Mouse (Mus musculus) neural tube, embryonic 12.5 days (tissue): ENCODE results near the gene Fn3k. TPM values are rescaled to one million over a fixed set of nuclear protein-coding genes. Genes with fewer than 3 reads are reported as not detected.

ENCODE experiments used
- ATAC-seq: fragments of 200-750 bp; cut with Nextera tagmentation; 2 replicates; pipeline ENCODE4 v1.8.0; 2017; ENCODE audit warnings: low read depth, mild to moderate bottlenecking, moderate TSS enrichment, moderate library complexity; ENCODE audit not compliant: low FRiP score
- H3K27ac ChIP-seq: fragments of 300-500 bp; sonication (generic); 2 replicates; pipeline ENCODE4 v1.5.1; 2016
- H3K27me3 ChIP-seq: fragments of 300-500 bp; sonication (generic); replicated peaks from 2 replicates; pipeline ENCODE4 v1.6.1; 2016; ENCODE audit warnings: mild to moderate bottlenecking
- H3K36me3 ChIP-seq: fragments of 300-500 bp; sonication (generic); 2 replicates; pipeline ENCODE4 v1.6.1; 2016; ENCODE audit warnings: mild to moderate bottlenecking
- H3K4me1 ChIP-seq: fragments of 300-500 bp; sonication (generic); 2 replicates; pipeline ENCODE4 v1.6.1; 2016
- H3K4me2 ChIP-seq: fragments of 300-500 bp; sonication (generic); replicated peaks from 2 replicates; pipeline ENCODE4 v1.6.1; 2016; ENCODE audit warnings: mild to moderate bottlenecking
- H3K4me3 ChIP-seq: fragments of 300-500 bp; sonication (generic); 2 replicates; pipeline ENCODE4 v1.5.1; 2016
- H3K9ac ChIP-seq: fragments of 300-500 bp; sonication (generic); 2 replicates; pipeline ENCODE4 v1.6.1; 2016; ENCODE audit warnings: mild to moderate bottlenecking
- H3K9me3 ChIP-seq: fragments of 300-500 bp; sonication (generic); 2 replicates; pipeline ENCODE4 v1.6.1; 2016; ENCODE audit warnings: mild to moderate bottlenecking
- WGBS: fragments of 180-500 bp; shearing (Covaris S2); methylation state at CpG from one replicate; pipeline ENCODE4 v1.1.7; 2016; 5-methylcytosine and 5-hydroxymethylcytosine counted together
- polyA plus RNA-seq: library from polyadenylated mRNA; unstranded; fragments of >200 nt; fragmentation: Nextera tagmentation; extraction: Ambion mirVana; gene quantifications from 2 replicates; pipeline ENCODE4 v1.2.1, GENCODE M21; 2016

The Fn3k gene
- 2.3 and 3.1 TPM in 2 replicates for polyA plus RNA-seq

DNA sequence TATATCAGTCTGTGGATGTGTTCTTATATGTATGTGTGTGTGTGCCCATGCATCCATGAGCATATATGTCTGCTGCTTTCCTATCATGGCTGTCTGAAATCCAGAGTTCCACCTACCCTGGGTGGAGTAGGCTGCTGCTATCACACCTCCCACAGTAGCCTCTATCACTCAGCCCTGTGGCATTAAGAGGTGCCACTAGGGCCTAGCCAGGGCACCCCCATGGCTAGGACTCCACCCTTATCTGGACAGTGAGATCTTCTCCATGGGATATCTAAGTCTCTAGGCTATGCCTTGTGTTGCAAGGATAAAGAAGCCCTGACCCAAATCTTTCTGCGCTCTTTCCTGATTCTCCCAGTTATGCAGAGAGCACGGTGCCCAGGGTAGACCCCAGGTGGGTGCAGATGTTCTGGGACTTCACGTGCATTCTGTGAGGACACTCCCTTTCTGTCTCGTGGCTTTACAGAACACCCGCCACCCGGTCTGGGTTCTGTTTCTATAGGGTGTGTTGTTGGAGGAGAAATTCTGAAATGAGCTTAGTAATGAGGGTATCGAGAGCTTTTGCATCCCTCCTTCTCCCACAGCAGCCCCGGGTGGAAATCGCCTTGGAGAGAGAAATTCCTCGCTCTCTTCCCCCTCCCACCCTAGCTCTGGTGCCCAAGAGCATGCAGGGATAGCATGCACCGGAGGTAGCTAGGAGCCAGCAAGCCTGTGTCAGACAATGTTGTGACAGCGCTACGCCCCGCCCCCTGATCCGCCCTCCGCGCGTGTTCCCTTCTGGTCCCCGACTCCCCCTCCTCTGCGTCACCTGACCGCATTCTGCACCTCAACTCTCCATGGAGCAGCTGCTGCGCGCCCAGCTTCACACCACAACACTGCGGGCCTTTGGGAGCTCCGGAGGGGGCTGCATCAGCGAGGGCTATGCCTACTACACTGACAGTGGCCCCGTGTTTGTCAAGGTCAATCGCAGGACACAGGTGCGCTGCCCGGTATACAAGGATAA, at the start of gene Fn3k:
Fn3k (plus strand) TSS at position 758 of the 1,000 bp plus-strand sequence.
- peak; percentile 95 for ATAC-seq
- H3K4me1 ChIP-seq, result peaks cover 14% of the 10 kb centered on the region
- 10% methylated on average over 30 of the region's 30 CpGs for WGBS
- H3K27ac ChIP-seq, result no peak within 1 kb of the TSS
- peaks cover 9% of the 10 kb centered on the region; the same call in 1 of the 2 replicates for H3K36me3 ChIP-seq
- no peaks in the 10 kb centered on the region for H3K27me3 ChIP-seq
- H3K4me3 ChIP-seq, result peak within 1 kb of the TSS; percentile 35
- peak within 1 kb of the TSS; percentile 78 for H3K4me2 ChIP-seq
- H3K9ac ChIP-seq, result peak within 1 kb of the TSS; percentile 47
- H3K9me3 ChIP-seq, result no peaks in the 10 kb centered on the region

DNA sequence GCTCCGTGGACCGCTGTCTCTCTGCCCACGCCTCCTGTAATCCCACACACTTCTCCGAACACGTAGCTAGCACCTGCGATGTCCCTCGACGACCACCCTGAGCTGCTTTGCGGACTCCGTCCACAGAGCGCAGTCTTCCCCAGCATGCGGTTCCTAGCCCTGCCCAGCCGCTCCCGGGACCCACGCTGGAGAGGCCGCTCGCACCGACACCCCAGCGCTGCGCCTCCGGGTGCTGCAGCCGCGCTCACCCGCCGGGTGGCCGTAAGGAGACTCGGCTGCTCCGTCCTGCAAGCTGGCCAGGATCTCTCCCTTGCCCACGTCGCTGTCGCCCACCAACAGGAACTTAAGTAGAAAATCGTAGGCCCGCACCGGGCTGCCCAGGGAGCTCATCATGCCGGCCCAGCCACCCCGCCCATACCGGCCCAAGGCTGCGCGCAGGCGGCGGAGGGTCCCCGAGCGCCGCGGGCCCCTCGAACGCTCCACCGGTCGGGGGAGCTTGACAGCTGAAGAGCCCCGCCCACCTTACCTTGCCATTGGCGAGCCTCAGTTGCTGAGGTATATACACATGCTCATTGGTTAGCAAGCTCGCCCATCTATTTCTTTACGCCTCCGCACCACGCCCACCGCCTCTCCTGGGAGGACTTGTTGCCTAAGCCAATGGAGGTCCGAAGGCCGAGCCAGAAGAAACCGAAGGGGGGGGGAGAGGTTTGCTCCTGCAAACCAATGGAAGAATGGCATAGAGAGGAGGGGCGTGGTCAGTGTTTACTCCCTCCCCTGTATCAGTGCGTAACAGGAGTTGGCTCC, 46.8 kb upstream of the Fn3k start, which contains the start of gene Rab40b:
Rab40b (minus strand) TSS at position 502 of the 804 bp plus-strand sequence.
- H3K36me3 ChIP-seq, result no peaks in the 10 kb centered on the region
- H3K4me1 ChIP-seq, result peaks cover 14% of the 10 kb centered on the region
- peak within 1 kb of the TSS; percentile 61 for H3K4me3 ChIP-seq
- peak within 1 kb of the TSS; percentile 94 for H3K4me2 ChIP-seq
- ATAC-seq, result peak; percentile 99
- H3K27ac ChIP-seq, result no peak within 1 kb of the TSS
- H3K27me3 ChIP-seq, result no peaks in the 10 kb centered on the region
- H3K9me3 ChIP-seq, result no peaks in the 10 kb centered on the region
- H3K9ac ChIP-seq, result peak within 1 kb of the TSS; percentile 54
- 2% methylated on average over 61 of the region's 61 CpGs for WGBS

DNA sequence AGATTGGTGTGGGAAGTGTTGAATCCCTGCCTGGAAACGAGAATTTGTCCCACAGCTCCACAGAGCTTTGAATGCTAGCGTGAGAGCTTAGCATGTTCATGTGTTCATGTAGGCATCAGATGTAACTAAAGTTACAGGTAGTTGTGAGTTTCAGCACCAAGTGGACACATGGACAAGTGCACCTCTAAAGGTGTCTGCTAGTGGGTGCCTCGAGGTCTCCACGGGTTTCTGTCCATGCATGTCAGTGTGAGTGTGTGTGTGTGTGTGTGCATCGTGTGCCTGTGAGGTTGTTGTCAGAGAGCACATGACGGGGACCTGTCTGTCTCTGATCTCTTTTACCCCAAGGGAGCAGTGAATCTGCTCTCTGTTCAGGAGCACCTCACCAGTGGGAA, 46.2 kb upstream of the Fn3k start:
- Histone ChIP-seq H3K9ac (no peak overlapping the region), H3K27ac (no peak overlapping the region), H3K4me2 (peak overlapping the region; percentile 94), H3K4me1 (peaks cover 14% of the 10 kb centered on the region), H3K9me3 (no peaks in the 10 kb centered on the region), H3K36me3 (no peaks in the 10 kb centered on the region), H3K27me3 (no peaks in the 10 kb centered on the region), H3K4me3 (peak overlapping the region; percentile 61; the same call in 1 of the 2 replicates)
- peak; percentile 28 for ATAC-seq
- WGBS, result 19% methylated on average over 6 of the region's 6 CpGs

DNA sequence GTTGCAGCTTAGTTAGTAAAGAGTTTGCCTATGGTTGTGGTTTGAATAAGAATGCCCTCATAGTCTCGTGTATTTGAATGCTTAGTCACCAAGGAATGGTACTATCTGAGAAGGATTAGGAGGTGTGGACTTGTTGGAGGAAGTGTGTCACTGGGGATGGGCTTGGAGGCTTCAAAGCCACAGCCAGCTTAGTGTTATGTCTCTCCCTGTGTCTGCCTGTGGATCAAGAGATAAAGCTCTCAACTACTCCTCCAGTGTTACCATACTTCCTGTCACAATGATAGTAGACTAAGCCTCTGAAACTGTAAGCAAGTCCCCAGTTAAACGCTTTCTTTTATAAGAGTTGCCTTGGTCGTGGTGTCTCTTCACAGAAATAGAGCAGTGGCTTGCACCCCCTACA, 43.9 kb upstream of the Fn3k start:
- Histone ChIP-seq H3K27me3 (no peaks in the 10 kb centered on the region), H3K9me3 (no peaks in the 10 kb centered on the region), H3K4me1 (peaks cover 14% of the 10 kb centered on the region), H3K36me3 (no peaks in the 10 kb centered on the region), H3K27ac (no peak overlapping the region), H3K9ac (no peak overlapping the region), H3K4me2 (no peak overlapping the region), H3K4me3 (no peak overlapping the region)
- WGBS, result 70% methylated on average over 3 of the region's 3 CpGs
- ATAC-seq, result no peak

DNA sequence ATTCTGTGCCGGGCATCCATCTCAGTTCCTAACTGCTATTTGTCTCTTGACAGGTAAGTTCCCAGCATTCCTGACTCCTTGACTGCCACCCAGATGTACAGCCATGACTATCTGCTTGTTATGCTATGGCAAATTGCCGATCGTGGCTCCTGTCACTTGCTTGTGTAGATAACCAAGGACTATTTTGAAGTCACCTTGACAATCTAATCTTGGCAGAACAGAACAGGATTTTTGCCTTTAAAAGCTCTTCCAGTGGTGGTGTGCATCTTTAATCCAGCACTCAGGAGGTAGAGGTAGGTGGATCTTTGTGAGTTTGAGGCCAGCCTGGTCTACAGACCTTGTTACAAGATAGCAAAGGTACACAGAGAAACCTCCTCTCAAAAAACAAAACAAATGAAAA, 42.3 kb upstream of the Fn3k start:
- 87% methylated on average over 3 of the region's 3 CpGs for WGBS
- H3K9ac ChIP-seq, result no peak overlapping the region
- H3K4me3 ChIP-seq, result no peak overlapping the region
- H3K9me3 ChIP-seq, result no peaks in the 10 kb centered on the region
- no peaks in the 10 kb centered on the region for H3K36me3 ChIP-seq
- no peak for ATAC-seq
- H3K4me2 ChIP-seq, result no peak overlapping the region
- peaks cover 12% of the 10 kb centered on the region for H3K4me1 ChIP-seq
- H3K27ac ChIP-seq, result no peak overlapping the region
- no peaks in the 10 kb centered on the region for H3K27me3 ChIP-seq

DNA sequence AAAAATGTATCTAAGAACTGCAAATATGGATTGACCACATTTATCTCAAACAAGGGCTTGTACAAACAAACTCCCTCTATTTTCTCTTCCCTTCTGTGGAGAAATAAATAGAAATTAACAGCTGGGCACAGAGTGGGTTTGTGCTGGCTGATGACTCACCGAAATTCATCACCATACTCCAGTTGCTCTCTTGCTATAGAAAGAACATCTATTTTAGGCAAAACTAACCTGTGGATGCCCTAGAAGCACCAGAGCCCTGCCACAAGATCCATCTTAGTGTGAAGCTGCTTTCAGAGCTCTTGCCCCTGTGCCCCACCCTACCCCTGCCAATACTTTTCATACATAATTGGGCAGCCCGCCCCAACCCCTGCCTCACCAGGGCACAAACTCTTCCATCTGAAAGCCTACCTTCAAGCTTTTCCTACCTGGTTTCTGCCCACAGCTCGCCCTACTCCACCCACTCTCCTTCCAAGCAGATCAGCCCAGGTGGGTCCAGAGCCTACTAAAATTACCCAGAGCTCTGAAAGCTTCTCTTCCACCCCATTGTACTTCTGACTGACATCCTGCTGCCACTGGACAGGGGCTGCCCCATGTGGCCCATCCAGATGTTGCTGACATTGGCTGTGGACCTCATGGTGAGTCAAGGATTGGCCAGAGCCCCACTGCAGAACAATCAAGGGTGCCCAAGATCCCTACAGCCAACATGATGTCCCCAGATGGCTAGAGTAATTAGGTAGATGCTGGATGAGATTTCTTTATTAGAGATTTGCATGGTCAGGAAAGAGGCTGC, 27.2 kb upstream of the Fn3k start:
- WGBS, result 80% methylated on average over 3 of the region's 3 CpGs
- ATAC-seq, result no peak
- no peak overlapping the region for H3K4me3 ChIP-seq
- no peaks in the 10 kb centered on the region for H3K36me3 ChIP-seq
- H3K27ac ChIP-seq, result no peak overlapping the region
- no peaks in the 10 kb centered on the region for H3K4me1 ChIP-seq
- no peaks in the 10 kb centered on the region for H3K9me3 ChIP-seq
- H3K27me3 ChIP-seq, result no peaks in the 10 kb centered on the region
- no peak overlapping the region for H3K4me2 ChIP-seq
- no peak overlapping the region for H3K9ac ChIP-seq

DNA sequence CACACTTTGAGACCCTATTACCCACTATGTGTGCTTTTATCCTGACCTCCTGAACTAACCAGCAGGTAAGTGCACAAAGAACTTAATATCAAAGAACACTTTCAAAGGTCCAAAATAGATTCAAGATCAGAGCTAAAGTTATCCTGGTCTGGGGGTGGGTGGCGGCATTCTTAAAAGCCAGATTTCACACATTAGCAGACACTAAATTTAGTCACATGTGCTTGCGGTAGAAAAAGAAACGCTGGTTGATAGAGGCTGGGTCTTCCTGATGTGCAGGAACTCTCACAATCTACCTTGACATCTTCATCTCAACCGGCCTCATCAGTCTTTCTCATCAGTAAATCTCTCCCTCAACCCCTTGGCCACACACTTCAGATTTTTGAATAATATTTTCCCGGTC, 20.0 kb upstream of the Fn3k start:
- Histone ChIP-seq H3K9me3 (no peaks in the 10 kb centered on the region), H3K36me3 (no peaks in the 10 kb centered on the region), H3K4me1 (no peaks in the 10 kb centered on the region), H3K27ac (no peak overlapping the region), H3K27me3 (no peaks in the 10 kb centered on the region), H3K4me3 (no peak overlapping the region), H3K9ac (no peak overlapping the region), H3K4me2 (no peak overlapping the region)
- WGBS, result 87% methylated on average over 5 of the region's 5 CpGs
- no peak for ATAC-seq

DNA sequence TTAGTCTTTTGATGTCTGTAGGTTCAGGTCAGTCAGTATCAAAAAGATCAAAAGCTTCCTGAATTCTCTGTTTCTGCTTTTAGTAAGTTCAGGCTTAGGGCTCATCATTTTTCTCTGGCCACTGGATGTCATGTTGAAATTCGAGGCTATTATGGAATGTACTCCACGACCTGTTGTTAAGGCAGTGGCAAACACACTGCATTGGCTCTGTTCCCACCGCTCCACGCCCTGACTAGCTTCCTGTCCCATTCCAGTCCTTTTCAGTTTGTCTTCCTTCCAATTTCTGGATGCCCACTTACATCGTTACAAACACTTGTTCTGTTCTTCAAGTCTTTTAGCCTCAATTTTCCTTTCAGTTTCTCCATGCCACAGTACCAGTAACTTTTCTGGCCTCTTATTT, 19.4 kb upstream of the Fn3k start:
- no peak for ATAC-seq
- Histone ChIP-seq H3K4me3 (no peak overlapping the region), H3K4me2 (no peak overlapping the region), H3K4me1 (no peaks in the 10 kb centered on the region), H3K9ac (no peak overlapping the region), H3K36me3 (no peaks in the 10 kb centered on the region), H3K27ac (no peak overlapping the region), H3K27me3 (no peaks in the 10 kb centered on the region), H3K9me3 (no peaks in the 10 kb centered on the region)
- 81% methylated on average over 5 of the region's 5 CpGs for WGBS

DNA sequence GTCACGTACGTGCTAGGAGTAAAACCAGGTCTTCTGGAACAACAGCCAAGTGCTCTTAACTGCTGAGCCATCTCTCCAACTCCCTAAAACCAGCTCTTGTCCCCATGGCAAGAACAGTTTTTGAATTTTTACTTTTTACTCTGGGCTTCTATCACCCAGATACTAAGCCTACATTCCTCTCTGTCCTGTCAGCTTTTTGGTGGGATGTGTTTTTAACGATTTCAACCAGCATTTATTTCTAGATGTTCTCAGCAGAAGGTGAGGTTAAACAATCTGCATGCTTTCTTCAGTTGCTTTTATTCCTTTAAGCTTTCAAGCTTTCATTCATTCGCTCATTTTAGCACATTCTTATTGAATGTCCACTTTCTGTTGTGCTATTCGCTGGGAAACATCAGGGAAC, 16.7 kb upstream of the Fn3k start:
- WGBS, result 86% methylated on average over 5 of the region's 5 CpGs
- Histone ChIP-seq H3K4me1 (peaks cover 10% of the 10 kb centered on the region; the same call in 1 of the 2 replicates), H3K36me3 (no peaks in the 10 kb centered on the region), H3K9me3 (no peaks in the 10 kb centered on the region), H3K4me2 (no peak overlapping the region), H3K27me3 (no peaks in the 10 kb centered on the region), H3K9ac (no peak overlapping the region), H3K27ac (no peak overlapping the region), H3K4me3 (no peak overlapping the region)
- no peak for ATAC-seq

DNA sequence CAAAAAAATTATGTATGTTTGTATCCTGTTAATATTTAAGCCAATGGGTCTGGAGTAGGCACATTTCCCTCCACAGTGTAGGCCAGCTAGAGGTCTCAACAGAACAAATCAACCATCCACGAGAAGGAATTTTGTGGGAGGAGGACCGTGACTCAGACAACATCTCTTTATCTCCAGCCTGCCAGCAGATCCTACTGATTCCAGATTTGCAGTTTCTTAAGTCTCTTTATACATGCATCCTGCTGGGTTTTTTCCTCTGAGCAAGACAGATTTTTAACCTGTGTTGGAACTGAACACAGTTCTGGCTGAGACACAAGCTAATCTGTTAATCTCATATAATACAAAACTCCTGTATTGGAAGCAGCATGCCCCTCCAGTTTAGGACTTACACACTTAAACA, 15.8 kb upstream of the Fn3k start:
- ATAC-seq, result no peak
- H3K27me3 ChIP-seq, result no peaks in the 10 kb centered on the region
- H3K27ac ChIP-seq, result no peak overlapping the region
- H3K36me3 ChIP-seq, result no peaks in the 10 kb centered on the region
- 86% methylated on average over 2 of the region's 2 CpGs for WGBS
- no peak overlapping the region for H3K9ac ChIP-seq
- no peak overlapping the region for H3K4me3 ChIP-seq
- H3K4me2 ChIP-seq, result no peak overlapping the region
- H3K4me1 ChIP-seq, result peaks cover 10% of the 10 kb centered on the region; the same call in 1 of the 2 replicates
- H3K9me3 ChIP-seq, result no peaks in the 10 kb centered on the region

DNA sequence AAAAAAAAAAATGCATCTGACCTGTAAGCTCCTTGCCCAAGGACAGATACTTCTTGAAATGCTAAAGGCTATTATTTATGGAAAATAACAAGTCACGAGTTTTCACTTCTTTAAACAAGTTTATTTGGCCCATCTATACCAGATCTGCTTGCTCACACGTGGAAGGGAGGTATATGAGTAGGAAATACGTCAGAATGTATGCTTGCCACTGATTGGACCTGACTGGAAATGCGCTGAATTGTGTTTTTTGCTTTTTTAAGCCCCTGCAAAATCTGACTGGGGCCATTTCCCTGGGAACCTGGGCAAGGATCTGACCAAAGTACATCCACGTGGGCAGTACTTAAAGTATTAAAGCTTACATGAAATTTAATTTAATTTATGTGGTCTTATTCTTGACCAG, 14.3 kb upstream of the Fn3k start:
- H3K9me3 ChIP-seq, result no peaks in the 10 kb centered on the region
- H3K4me3 ChIP-seq, result no peak overlapping the region
- no peak overlapping the region for H3K9ac ChIP-seq
- peaks cover 10% of the 10 kb centered on the region; the same call in 1 of the 2 replicates for H3K4me1 ChIP-seq
- ATAC-seq, result no peak
- WGBS, result 54% methylated on average over 5 of the region's 5 CpGs
- peak overlapping the region; percentile 80 for H3K4me2 ChIP-seq
- no peaks in the 10 kb centered on the region for H3K27me3 ChIP-seq
- no peaks in the 10 kb centered on the region for H3K36me3 ChIP-seq
- no peak overlapping the region for H3K27ac ChIP-seq
